Mouse (Mus musculus) ES-CJ7 (cell line): Measurements from ENCODE around the gene Gjb4.

Experiments used
- DNase-seq: peaks from one replicate; pipeline ENCODE4 v3.0.0; 2011; ENCODE audit warnings: low read depth, low spot score

The Gjb4 gene

DNA sequence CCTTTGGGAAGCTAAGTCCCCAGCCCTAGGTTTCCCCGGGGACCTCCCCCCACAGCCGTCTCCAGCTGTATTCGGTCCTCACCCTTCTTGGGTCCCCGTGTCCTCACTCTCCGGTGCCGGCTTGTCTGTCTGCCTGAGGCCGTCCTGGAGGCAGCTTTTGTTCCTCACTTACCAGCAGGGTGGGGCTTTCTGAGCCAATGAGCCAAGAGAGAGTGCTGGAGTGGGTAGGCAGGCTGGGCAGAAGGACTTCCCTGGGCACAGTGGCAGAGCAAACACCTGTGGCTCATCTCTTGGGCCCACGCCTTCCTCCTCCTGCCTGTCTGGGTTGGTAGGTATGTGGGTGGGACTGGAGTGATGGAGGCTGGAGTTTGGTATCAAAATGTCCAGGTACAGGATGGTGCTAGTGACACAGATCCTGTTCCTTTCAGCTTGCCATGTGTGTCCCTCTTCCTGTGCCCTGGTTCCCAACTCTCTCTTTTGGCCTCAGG is at the start of gene Gjb4:
Gene Gjb4 (minus strand): TSS at position 131 of the 488 bp plus-strand sequence.
- no peak for DNase-seq

DNA sequence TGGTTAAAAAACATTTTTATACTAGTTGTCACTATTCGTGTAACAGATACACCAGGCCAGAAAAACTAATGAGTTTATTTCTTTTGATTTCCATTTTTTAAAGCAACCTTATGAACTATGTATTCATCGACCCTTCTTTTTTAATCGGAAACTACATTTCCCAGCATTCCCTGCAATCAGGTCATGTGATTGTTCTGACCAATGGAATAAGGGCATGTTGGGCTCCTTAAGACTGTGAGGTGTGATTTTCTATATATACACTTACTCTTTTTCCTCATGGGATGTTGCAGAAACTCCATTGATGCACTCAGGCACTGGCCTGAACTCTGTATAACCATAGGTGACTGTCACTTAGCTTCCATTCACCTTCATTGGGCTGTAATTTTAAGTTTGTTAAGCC is 48.7 kb upstream of the Gjb4 start:
- no peak for DNase-seq

DNA sequence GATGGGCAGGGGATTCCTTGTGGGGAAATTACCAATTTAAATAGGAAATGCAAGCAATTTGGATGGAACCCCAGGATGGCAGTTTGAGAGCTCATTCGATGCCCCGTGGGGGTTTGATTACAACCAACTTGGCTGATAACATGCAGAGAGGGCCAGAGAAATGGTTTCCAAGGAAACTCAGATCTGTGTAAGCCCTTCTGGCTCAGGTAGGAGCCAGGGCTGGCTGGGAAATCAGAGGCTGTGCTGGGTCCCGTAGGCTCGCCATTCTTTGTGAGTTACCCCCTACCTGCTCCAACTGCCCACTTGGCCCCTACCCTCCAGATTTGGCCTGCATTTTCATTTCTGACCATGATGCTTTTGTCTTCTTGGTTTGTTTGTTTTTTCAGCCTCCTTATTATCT is 48.3 kb upstream of the Gjb4 start:
- DNase-seq: no peak

DNA sequence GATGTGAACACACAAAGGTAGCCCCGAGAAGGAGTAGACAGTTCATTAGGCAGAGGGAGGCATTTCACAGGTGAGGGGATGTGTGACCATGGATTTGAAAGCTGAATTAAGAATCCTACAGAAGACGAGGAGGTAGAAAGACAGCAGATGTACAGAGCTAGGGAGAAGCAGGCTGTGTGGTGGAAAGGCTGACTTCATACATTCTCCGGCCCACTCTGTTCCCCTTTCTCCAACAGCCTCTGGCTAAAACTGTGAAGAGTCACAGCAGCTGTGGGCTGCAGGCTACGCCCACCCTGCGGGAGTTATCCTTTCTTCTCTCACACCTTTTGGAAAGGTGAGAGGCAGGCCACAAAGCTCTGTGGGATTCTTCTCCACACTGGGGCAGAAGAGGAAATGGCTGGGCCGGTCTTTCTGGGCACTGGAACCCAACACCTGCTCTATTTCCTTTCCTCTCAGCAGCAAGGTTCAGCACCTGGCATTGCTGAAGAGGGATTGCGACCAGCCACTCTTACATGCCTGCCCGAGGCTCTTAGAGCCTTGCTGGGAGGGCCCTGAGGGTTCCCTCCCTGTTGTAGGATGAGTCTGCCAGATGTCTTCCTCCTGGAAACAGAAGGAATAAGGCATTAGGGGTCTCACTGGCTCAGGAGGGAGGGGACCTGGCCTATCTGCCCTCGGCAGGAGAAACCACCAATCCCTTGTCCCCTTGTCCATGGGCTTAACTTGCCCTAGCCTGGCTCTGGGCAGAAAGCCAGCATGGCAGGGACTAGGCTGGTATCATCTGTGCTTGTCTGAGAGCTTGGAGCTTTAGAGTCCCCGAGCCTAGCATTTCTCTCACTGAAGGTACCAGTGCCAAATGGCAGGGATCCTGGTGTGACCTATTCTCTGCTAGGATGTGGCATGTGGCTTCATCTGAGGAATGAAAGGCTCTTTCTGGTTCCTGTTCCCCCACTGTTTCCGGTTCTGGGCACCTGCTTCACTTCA is 46.6 kb upstream of the Gjb4 start:
- no peak for DNase-seq

DNA sequence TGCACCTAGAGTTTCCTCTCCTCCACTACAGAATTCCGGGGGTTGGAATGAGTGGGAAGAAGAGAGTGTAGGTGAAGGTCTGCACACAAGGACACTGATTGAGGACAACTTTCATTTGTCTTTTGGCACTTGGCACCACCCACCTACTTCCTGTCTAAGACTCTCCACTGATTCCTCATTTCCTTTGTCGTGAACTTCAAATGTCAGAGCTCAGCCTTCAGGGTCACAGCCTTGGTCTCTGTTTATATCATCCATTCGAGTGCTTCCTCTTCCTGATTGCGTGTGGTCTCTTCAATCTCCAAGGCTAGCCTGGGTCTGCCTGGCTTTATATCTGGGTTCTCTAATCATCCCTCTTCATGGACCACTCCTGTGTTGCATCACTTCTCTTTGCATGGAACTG is 41.7 kb upstream of the Gjb4 start:
- DNase-seq: no peak

DNA sequence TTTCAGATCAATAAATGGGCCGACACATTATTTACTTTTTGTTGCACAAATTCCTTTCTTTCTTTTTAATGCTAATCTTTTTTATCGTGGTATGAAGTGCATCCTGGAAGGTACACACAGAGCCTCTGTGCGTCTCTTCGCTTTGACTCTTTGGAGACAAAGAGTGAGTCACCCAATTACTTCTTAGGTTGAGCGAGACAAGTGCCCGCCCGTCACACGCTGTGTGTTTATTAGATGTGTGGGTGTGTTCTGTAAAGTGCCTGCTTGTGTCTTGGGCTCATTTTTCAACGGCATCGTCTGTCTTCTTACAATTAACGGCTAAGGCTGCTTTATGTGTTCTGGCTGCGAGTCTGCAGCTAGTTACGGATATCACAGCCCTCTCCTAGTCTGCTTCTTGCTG is 35.8 kb upstream of the Gjb4 start:
- DNase-seq: no peak

DNA sequence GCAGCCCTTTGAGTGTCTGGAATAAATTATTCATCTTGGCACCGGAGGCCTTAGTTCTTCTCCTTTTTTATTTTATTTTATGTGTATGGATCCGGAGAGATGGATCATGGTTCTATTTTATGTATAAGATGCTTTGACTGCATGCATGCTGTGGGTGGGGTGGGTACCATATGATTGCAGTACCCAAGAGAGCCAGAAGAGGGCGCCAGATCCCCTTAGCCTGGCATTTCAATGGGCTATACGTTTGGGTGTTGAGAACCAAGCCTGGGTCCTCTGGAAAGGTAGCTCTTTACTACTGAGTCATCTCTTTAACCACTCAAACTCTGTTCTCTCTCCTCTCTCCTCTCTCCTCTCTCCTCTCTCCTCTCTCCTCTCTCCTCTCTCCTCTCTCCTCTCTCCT is 23.5 kb upstream of the Gjb4 start:
- peak; percentile 60 for DNase-seq

DNA sequence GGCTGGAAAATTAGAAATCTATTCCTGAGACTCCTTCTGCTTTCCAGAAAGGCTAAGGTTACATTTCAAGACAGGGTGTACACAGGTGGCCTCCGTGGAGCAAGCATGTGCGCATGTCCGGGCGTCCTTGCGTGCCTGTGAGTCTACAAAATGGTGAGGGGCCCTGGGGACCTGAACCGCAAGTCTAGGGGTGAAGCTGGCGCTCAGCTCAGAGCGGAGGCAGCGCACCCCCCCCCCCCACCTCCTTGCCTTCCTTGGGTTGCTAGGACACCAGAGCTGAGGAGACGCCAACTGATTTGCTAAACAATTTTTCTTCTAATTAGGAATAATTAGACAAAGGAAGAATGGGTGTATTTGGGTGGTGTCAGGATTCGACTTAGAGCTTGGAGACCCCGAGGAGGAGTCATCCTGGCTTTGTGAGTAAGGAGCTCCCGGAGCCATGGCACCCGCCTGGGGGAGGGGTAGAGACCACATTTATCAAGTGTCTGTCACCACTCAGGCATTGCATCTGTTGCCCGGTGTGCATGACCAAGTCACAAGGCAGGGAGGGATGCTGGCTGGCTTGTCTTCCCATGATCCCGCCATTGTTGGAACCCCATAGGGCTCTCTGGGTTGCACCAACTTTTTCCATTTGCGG is 21.8 kb upstream of the Gjb4 start:
- DNase-seq: no peak

DNA sequence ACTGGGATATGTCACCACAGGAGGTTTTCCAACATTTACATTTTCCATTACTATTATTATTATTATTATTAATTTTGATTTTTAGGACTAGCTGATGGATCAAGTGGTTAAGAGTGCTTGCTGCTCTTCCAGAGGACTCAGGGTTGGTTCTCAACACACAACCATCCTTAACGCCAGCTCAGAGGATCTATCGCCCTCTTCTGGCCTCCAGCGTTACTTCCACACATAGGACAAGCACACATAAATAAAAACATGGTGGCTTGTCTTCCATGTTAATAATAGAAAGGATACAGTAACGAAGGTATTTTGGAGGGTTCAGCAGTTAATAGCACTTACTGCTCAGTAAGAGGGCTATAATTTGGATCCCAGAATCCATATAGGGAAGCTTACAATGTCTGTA is 20.8 kb upstream of the Gjb4 start:
- DNase-seq: peak; percentile 68

DNA sequence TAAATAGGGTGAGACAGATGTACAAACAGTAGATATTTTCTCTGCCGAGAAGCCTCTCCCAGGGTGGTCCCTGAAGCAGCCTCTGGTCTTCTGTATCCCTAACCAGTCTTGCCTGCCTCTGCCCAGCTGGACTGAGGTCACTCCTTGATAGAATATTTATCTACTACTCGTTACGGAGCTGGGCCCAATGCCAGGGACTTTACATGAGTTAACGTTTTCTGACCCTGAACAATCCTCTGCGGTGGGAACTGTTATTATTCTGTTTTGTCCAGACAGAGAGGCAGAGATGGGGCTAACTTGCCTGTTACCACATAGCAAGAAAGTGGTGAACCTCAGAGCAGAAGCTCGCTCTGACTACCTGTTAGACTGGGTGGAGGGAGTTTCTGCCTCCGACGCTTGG is 19.6 kb upstream of the Gjb4 start:
- DNase-seq: no peak

DNA sequence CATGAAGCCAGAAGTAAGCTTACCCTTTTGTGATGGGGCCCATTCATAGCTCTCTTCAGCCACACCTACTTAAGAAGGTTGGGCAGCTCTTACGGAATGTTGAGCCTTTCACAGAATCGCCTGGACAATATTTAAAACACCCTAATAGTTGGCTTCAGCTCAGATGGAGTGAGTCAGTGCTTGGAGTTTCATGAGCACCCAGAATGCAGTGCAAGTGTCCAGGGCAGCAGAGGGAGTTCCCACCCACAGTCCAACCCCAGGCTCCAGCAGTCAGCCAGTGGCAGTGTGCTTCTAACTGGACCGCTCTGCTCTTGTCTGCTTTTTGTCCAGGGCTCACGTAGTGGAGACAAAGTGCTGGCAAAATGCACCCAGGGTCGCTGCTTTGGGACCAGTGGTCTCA is 17.7 kb upstream of the Gjb4 start:
- DNase-seq: no peak

DNA sequence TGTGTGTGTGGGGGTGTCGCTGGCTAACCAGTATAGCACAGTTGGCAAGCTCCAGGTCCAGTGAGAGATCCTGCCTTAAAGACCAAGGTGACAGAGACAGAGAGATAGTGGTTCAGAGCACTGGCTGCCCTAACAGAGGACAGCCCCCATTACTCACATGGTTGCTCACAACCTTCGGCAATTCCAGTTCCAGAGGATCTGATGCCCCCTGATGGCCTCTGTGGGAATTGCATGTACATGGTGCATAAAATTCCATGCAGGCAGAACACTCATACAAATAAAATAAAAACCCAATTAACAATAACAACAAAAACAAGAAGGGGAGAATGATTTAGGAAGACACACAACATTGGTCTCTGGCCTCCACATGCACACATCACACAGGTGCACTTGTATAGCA is 16.6 kb upstream of the Gjb4 start:
- DNase-seq: peak; percentile 72

DNA sequence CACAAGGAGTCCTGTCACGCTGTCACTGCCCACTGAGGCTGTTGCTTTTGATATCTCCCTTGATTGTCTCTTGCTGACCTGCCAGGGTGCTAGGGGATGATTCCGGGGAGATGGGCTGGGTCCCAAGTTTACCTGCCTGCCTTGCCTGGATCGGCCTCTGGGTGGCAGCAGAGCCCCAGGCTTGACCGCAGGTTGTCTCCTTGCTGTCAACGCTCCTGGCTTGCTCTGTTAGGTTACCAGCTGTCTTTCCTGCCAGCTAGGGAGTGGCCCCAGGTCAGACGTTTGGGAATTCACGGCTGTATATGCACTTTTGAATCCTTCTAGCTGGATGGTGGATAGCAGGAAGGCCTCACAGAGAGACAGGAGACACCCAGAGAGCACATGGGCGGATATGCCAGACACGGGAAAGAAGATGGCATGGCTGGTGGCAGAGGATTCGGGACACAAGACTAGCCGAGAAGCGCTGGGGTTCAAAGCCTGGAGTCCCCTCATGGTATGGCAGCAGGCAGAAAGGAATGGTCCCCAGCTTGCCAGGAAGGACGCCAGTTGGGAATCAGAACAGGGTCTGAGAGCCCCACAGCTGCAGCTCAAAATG is 14.6 kb upstream of the Gjb4 start:
- DNase-seq: peak; percentile 78

DNA sequence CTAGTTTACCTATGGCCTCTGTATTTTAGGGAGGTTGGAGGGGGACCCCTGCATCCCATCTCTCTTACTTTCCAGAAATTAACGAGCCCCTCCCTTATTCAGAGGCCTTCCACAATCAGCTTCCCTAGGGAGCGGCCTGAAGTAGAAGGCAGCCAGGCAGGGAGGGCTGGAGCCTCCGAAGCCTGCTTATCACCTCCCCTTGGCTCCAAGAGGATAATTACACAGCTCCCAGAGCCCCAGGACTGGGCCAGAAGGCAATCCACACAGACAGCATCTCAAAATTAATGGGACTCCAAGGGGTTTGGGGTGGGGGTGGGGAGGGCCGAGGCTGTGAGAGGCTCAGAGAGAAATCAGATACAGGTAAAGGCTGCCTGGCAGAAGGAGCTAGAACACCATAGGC is 12.0 kb upstream of the Gjb4 start:
- no peak for DNase-seq

DNA sequence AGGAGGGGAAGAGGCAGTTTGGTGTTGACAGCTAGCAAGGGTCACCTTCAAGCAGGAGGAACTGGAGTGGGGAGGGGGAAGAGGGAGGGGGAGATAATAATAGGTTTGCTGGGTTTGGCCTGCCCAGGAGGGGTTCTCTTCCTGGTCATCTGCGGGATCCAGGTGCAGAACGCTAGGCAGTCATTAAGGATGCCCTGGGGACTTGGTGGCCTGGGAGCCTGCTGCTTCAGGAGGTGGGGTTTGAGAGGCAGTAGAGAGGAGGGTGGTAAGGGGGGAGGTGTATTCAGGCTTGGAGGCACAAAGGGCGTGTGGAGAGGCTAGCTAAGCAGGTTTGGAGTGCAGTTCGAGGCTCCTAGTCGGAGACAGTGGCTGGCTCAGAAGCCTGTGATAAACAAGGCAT is 11.6 kb upstream of the Gjb4 start:
- DNase-seq: peak; percentile 88

DNA sequence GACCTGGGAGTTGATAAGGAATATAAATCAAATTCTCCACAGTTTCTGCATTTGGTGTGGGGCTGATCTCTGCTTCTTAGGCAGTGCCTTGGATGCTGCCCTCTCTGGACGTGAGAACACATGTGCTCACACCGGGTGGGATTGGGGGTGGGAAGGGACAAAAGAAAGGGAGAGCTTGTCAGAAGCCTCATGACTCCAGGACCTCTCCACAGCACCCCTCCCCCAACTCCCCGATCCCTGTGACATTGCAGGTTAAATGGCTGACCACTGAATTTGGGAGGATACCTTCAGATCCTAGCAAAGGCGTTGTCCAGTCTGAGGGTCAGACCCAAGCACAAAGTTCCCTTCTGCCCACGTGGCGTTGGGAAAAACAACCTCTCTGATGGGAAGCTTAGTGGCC is 10.6 kb upstream of the Gjb4 start:
- DNase-seq: peak; percentile 76

DNA sequence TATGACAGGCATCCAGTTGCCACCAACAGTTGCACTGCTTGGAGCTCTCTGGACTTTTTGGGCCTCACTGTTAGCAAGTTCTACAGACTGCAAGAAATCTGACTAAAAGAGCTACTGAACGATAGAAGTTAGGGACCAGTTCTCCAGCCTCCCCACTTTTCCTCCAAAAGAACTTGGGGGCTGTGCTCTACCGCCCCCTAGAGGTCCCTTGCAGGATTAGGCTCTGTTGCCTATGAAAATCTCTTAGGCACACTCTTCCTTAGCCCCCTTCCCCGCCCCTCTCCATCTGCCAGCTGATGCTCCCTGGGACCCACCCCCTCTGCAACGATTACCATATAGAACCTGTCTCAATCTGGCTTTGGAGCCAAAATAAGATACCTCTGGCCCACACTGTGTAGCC is 9.4 kb upstream of the Gjb4 start:
- DNase-seq: peak; percentile 82

DNA sequence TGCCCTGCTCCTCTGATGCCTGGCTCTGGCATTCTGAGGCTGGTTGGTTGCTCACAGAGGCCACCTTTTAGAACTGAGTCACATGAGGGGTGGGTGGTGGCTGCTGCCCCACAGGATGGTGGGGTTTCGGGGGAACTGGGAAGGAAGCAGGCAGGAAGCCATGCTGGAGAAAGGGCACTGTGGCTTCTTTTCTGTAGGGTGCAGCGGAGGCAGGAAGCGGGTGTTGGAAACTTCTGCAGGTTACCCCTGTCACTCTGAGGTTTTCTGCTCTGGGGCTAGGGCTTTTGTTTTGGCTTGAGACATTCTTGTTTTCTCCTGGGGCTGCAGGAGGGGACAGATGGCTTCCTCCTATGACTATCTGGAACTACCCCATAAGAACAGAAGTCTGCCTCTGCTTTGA is 8.6 kb upstream of the Gjb4 start:
- no peak for DNase-seq

DNA sequence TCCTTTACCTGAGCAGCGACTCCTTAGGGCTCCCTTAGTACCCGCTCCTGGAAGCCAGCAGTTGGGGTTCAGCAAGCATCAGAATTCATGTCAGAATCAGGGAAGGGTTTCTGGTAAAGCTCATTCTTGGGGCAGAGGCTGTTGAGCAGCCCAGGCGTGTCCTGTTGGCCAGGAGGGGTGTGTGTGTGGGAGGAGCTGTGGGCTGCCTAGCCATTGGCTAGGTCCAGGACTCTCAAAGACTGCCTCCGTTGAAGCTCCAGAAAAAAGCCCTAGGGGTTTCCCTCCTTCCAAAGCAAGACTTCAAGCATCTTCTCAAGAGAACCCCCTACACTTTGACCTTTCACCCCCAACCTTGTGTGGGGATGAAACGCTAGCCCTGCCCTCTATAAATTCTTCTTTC is 4.1 kb upstream of the Gjb4 start, which contains the start of gene Gjb5:
Gene Gjb5 (minus strand): TSS at position 164 of the 400 bp plus-strand sequence.
- DNase-seq: peak; percentile 80

DNA sequence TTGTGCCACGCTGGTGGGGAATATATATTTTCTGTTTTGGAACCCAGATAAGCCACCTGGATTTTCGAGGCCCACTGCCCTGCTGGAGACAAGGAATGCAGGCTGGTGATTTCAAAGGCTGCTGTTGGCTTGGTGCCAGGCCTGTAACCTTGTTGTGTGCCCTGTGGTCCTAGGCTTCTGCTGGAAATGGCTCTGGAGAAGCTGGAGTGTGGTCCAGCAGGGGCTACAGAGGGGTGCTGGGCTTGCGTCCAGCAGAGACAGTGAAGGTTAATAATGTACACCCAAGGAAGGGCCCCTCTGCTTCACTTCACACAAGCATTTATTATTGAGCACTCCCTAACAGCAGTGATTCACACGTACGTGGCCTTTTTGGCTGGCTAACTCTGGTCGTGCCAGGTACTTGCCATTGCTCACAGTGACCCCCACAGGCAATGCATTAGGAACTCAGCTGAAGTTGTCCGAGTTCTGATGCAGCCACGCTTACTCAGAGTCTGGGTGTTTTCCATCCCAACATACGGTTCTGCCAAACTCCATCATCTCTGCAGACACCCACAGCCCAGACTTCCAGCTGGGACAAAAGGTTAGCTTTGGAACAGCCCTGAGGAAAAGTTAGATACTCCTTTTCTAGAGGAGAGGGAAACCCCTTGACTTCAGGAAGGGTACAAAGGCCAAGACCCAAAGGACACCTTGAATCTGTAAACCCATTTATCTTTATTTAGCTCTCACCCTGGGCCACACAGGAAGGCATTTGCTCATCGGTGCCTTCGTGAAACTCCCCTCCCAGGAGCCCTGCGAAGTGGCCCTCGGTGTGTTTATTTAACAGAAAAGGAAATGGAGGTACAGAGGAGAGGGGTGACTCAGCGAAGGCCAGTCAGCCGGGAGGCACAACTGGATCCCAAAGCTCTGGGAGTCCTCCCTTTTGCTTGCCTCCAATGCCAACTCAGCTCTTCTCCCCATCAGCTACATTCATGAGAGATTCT is 915 bp upstream of the Gjb4 start:
- no peak for DNase-seq

DNA sequence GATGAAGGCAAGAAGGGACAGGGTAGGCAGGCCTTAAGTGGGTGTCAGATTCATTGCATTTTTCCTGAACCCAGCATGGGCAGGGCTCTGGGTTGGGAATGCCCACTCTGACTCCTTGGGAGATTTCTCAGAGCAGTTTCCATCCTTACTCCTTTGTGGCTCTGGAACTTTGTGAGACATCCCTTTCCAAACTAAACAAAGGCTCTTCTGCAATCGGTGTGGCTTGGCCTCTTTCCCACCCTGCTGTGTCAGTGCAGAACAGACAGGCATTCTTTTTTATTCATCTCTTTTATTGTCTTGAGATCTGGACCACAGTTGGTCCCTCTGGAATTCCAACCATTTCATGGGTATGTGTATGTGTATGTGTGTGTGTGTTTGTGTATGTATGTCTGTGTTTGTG is 1.3 kb downstream of the Gjb4 start:
- DNase-seq: no peak
